Mouse (Mus musculus) limb, embryonic 11.5 days (tissue): Measurements from ENCODE around the gene Dpp6. TPM values are rescaled to one million over a fixed set of nuclear protein-coding genes. Genes with fewer than 3 reads are reported as not detected.
A peak's percentile ranks its signal among the peaks of the same experiment; 100 is the strongest.

ENCODE experiments used
- ATAC-seq: fragments of 200-750 bp; cut with Nextera tagmentation; 2 replicates; pipeline ENCODE4 v1.8.0; 2017; ENCODE audit warnings: low read depth; ENCODE audit not compliant: insufficient number of reproducible peaks, low FRiP score, low TSS enrichment
- DNase-seq: peaks from one replicate; pipeline ENCODE4 v3.0.0-alpha.2; 2015; ENCODE audit warnings: low spot score
- H3K27ac ChIP-seq: fragments of 300-500 bp; sonication (generic); replicated peaks from 2 replicates; pipeline ENCODE4 v1.5.1; 2014; ENCODE audit warnings: low read depth, mild to moderate bottlenecking, low read length
- H3K27me3 ChIP-seq: fragments of 300-500 bp; sonication (generic); 2 replicates; pipeline ENCODE4 v1.6.1; 2014; ENCODE audit warnings: mild to moderate bottlenecking, low read length, mixed read lengths; ENCODE audit not compliant: control insufficient read depth, insufficient read depth
- H3K36me3 ChIP-seq: fragments of 300-500 bp; sonication (generic); 2 replicates; pipeline ENCODE4 v1.6.1; 2014; ENCODE audit warnings: mild to moderate bottlenecking, low read length, moderate library complexity, mixed read lengths; ENCODE audit not compliant: control insufficient read depth, insufficient read depth
- H3K4me1 ChIP-seq: fragments of 300-500 bp; sonication (generic); 2 replicates; pipeline ENCODE4 v1.6.1; 2014; ENCODE audit warnings: low read length, mixed read lengths; ENCODE audit not compliant: control insufficient read depth, insufficient read depth
- H3K4me2 ChIP-seq: fragments of 300-500 bp; sonication (generic); 2 replicates; pipeline ENCODE4 v1.6.1; 2014; ENCODE audit warnings: low read depth, mild to moderate bottlenecking, moderate library complexity; ENCODE audit not compliant: severe bottlenecking
- H3K4me3 ChIP-seq: fragments of 300-500 bp; sonication (generic); 2 replicates; pipeline ENCODE4 v1.5.1; 2014; ENCODE audit warnings: low read depth, low read length
- H3K9ac ChIP-seq: fragments of 300-500 bp; sonication (generic); 2 replicates; pipeline ENCODE4 v1.6.1; 2014; ENCODE audit warnings: mild to moderate bottlenecking, low read length
- H3K9me3 ChIP-seq: fragments of 300-500 bp; sonication (generic); 2 replicates; pipeline ENCODE4 v1.6.1; 2016; ENCODE audit warnings: low read length; ENCODE audit not compliant: control insufficient read depth
- WGBS: fragments of 180-500 bp; shearing (Covaris S2); extraction: QIAGEN DNeasy Blood & Tissue Kit; methylation state at CpG from one replicate; pipeline ENCODE4 v1.1.7; 2014; 5-methylcytosine and 5-hydroxymethylcytosine counted together
- polyA plus RNA-seq: library from polyadenylated mRNA; unstranded; fragments of >200 nt; fragmentation: Nextera tagmentation; extraction: Ambion mirVana; gene quantifications from 2 replicates; pipeline ENCODE4 v1.2.1, GENCODE M21; 2014

The Dpp6 gene
- polyA plus RNA-seq, 1 experiment from 2014 or later: 0.80 TPM

DNA sequence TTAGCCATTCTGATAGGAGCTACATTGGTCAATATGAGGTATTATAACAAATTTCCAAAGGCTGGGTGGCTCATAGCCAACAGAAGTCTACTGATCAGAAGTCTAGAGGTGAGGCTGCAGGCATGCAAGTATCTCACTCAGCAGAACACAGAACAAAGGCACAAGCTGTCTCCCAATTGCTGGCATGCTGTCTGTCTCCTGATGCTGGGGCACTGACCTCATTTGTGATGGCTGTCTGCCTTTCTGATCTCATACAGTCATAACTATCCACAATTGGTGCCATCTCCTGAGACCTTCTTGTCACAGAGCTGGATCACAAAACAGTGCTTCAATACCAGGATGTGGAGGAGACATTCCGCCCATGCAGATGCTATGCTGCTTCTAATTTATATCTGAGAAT, 709.9 kb downstream of the Dpp6 start:
- Histone ChIP-seq H3K27me3 (no peaks in the 10 kb centered on the region), H3K9me3 (no peaks in the 10 kb centered on the region), H3K4me1 (no peaks in the 10 kb centered on the region), H3K27ac (no peak overlapping the region), H3K36me3 (no peaks in the 10 kb centered on the region), H3K4me3 (no peak overlapping the region), H3K9ac (no peak overlapping the region), H3K4me2 (no peak overlapping the region)
- DNase-seq (no peak), ATAC-seq (no peak)
- 87% methylated on average over 1 of the region's 1 CpGs for WGBS

DNA sequence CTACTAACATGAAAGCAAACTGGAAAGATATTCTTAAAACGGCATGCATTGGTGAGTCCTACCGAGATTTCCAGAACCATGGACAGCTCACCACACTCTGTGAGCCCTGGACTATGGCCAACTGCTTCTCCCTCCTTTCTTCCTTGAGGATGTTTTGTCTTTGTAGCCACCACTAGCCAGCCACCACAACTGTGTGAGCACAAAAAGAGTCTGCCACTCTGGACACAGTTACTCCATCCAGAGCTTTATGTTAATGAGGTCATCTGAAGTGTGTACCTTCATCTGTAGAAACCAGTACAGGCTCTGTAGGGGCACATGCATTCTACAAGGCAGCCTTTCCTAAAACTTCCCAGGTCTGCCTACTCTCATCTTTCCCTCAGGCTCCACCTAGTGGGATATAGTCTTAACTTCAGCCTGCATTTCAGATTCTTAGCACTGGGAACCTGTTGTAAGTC, 727.8 kb downstream of the Dpp6 start:
- Histone ChIP-seq H3K4me2 (no peak overlapping the region), H3K27ac (no peak overlapping the region), H3K9ac (no peak overlapping the region), H3K4me3 (no peak overlapping the region), H3K9me3 (no peaks in the 10 kb centered on the region), H3K36me3 (no peaks in the 10 kb centered on the region), H3K27me3 (no peaks in the 10 kb centered on the region), H3K4me1 (no peaks in the 10 kb centered on the region)
- 10% methylated on average over 2 of the region's 2 CpGs for WGBS
- no peak for ATAC-seq
- DNase-seq: peak; percentile 76

DNA sequence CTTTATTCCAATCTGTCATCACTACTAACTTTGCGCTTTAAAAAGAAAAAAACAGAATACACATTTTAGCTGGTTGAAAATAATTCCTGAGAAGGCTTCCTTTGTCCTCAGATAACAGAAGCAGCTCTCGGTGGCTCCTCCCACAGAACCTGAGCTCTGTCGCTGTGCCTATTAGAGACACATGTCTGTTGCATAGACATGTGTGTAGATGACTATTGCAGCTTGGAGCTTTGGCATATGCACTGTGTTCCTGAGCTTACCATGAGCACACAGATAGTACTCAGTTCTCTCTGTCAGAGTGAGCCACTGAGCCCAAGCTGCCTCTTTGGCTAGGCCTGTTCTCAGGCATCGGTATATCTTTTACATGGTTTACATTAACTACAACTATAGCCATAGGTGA, 732.3 kb downstream of the Dpp6 start:
- H3K4me2 ChIP-seq: no peak overlapping the region
- no peak overlapping the region for H3K27ac ChIP-seq
- H3K9me3 ChIP-seq: no peaks in the 10 kb centered on the region
- H3K4me1 ChIP-seq: no peaks in the 10 kb centered on the region
- no peaks in the 10 kb centered on the region for H3K36me3 ChIP-seq
- WGBS: 90% methylated on average over 4 of the region's 4 CpGs
- DNase-seq (no peak), ATAC-seq (no peak)
- H3K9ac ChIP-seq: no peak overlapping the region
- H3K27me3 ChIP-seq: no peaks in the 10 kb centered on the region
- H3K4me3 ChIP-seq: no peak overlapping the region

DNA sequence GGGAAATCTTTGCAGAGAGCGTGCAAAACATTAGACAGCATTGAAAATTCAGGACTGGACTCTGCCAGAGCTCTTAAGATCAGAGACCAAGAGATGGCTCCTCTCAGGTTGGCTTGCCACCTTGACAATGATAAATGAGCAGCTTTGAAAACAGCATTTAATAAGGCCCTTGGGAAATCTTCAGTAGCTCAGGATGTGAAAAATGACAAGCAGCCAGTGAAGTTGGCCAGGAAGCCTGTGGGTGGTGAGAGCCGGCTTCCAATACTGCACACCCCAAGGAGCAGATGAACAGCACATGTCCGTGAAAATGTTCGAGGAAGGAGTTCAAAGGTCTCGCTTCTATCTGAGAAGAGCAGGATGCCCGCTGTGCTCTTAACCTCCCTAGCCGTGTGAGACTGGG, 748.7 kb downstream of the Dpp6 start:
- no peaks in the 10 kb centered on the region for H3K4me1 ChIP-seq
- no peaks in the 10 kb centered on the region for H3K9me3 ChIP-seq
- 56% methylated on average over 7 of the region's 7 CpGs for WGBS
- ATAC-seq: no peak
- H3K9ac ChIP-seq: no peak overlapping the region
- H3K36me3 ChIP-seq: no peaks in the 10 kb centered on the region
- no peak overlapping the region for H3K27ac ChIP-seq
- no peak for DNase-seq
- no peak overlapping the region for H3K4me3 ChIP-seq
- H3K4me2 ChIP-seq: no peak overlapping the region
- H3K27me3 ChIP-seq: no peaks in the 10 kb centered on the region

DNA sequence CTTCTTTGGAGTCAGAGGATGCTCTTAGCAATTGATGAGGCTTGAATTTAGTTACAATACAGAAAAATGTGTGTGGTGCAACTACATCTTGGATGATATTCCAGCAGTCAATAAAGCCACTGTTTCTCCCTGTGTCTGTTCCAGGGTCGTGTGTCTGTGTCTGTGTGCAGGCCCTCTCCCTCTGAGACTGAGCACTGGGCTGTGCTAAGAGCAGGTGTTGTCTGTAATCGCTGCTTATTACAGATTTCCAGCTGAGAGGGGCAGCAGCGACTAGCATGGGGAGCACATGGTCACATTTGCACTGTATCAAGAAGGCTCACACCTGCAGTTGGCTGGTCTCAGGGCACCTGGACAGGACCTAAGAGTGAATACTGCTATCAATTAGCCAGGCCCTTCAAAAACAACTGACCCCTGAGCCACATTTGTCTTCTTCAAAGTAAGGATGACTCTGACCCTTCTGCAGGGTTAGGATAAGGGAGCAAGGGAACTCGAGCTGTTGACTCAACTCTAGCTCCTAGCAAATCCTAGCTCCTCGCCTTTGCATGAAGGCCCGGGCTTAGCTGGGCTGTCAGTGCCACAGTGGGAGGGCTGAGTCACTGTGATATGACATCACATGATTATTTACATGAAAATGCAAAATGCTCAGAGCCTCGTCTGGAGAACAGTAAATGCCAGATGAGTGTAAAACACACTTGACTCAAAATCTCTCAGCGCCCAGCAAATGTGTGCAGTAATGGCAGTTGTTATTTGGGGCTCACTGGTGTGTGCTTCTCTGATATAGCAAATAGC, 771.2 kb downstream of the Dpp6 start:
- DNase-seq (no peak), ATAC-seq (no peak)
- Histone ChIP-seq H3K4me2 (no peak overlapping the region), H3K27ac (no peak overlapping the region), H3K9me3 (no peaks in the 10 kb centered on the region), H3K4me3 (no peak overlapping the region), H3K9ac (no peak overlapping the region), H3K36me3 (no peaks in the 10 kb centered on the region), H3K4me1 (no peaks in the 10 kb centered on the region), H3K27me3 (no peaks in the 10 kb centered on the region)
- 66% methylated on average over 8 of the region's 8 CpGs for WGBS

DNA sequence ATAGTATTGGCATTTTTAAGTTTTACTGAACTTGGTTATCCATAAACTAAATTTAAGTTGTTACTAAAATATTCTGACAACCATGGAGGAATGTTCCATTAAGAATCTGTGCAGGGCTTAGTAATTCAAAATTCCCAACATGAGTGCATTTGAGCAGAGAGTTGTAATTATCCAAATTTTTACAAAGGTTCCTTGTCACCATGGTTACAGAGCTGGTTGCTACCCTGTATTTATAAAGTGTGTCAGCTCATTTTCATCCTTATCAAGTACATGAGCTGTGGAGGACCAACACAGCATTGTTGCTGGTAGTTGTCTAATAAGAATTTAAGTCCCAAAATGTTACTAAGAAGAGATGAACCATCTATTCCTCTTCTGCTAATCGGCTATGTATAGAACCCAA, 787.1 kb downstream of the Dpp6 start:
- no peaks in the 10 kb centered on the region for H3K36me3 ChIP-seq
- H3K4me3 ChIP-seq: no peak overlapping the region
- H3K27ac ChIP-seq: no peak overlapping the region
- no peak overlapping the region for H3K4me2 ChIP-seq
- no peaks in the 10 kb centered on the region for H3K27me3 ChIP-seq
- H3K4me1 ChIP-seq: no peaks in the 10 kb centered on the region
- no peak overlapping the region for H3K9ac ChIP-seq
- no peak for DNase-seq
- no peaks in the 10 kb centered on the region for H3K9me3 ChIP-seq
- no peak for ATAC-seq
- 88% methylated on average over 1 of the region's 1 CpGs for WGBS

DNA sequence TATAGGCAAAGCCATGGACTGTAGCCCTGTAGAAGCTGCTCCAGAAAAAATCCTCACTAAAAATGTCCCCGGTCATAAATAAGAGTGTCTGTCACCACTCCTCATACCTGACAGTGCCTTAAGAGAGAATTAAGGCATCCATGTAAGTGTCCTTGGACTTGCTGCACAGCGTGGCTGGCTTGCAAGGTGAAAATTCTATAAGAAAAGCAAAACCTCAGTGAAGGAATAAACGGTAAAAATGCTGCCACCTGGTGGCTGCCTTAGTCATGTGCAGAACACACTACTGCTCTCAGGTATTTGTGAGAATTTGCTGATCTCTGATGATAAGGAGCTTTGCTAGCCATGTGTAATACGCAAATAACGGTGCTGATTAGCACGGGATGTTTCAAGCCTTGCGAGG, 798.8 kb downstream of the Dpp6 start:
- no peak overlapping the region for H3K27ac ChIP-seq
- 37% methylated on average over 7 of the region's 7 CpGs for WGBS
- H3K4me2 ChIP-seq: no peak overlapping the region
- no peaks in the 10 kb centered on the region for H3K9me3 ChIP-seq
- no peaks in the 10 kb centered on the region for H3K27me3 ChIP-seq
- ATAC-seq (no peak), DNase-seq (peak; percentile 72)
- H3K4me3 ChIP-seq: no peak overlapping the region
- no peaks in the 10 kb centered on the region for H3K4me1 ChIP-seq
- no peaks in the 10 kb centered on the region for H3K36me3 ChIP-seq
- no peak overlapping the region for H3K9ac ChIP-seq

DNA sequence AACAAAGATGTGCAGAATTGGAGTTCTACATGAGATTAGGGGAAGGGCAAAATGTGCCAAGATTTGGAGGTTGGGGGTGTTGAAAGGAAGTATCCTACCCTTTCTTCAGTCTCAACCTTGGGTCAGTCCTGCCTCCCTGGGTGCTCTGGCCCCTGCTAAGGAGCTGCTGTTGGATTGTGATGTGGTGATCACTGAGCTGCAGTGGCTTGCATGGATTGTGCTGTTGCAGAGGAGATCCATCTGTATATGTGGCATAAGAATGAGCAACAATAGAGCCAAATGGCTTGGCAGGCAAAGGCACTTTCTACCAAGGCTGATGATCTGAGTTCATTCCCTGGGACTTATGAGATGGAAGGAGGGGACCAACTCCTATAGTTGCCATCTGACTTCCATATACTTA, 804.8 kb downstream of the Dpp6 start:
- H3K9ac ChIP-seq: no peak overlapping the region
- ATAC-seq: no peak

DNA sequence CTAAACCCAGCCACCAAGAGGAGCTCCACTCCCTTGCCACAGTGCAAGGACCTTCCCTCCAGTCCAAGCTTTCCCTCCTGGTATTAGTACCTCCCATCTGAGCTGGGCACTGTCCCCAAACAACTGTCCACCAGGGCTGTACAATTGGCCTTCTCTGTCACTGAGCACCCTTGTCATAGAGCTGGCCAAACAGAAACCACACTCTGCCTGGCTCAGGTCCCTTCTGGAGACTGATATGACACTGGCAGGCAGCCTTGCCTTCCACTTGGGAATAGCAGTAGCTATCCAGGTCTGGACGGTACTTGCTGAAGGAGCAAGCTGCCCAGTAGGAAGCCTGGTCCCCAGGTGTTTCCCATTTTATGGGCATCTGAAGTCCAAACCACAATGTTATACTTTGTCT, 806.9 kb downstream of the Dpp6 start:
- no peaks in the 10 kb centered on the region for H3K9me3 ChIP-seq
- WGBS: 57% methylated on average over 1 of the region's 1 CpGs
- no peak overlapping the region for H3K4me3 ChIP-seq
- H3K4me2 ChIP-seq: no peak overlapping the region
- no peak for DNase-seq
- no peaks in the 10 kb centered on the region for H3K27me3 ChIP-seq
- no peaks in the 10 kb centered on the region for H3K4me1 ChIP-seq
- H3K9ac ChIP-seq: no peak overlapping the region
- no peak overlapping the region for H3K27ac ChIP-seq
- ATAC-seq: no peak
- no peaks in the 10 kb centered on the region for H3K36me3 ChIP-seq

More for the DNA sequence above, 804.8 kb downstream of the Dpp6 start:
- Histone ChIP-seq H3K4me2 (no peak overlapping the region), H3K9me3 (no peaks in the 10 kb centered on the region), H3K27me3 (no peaks in the 10 kb centered on the region), H3K27ac (no peak overlapping the region), H3K36me3 (no peaks in the 10 kb centered on the region), H3K4me1 (no peaks in the 10 kb centered on the region), H3K4me3 (no peak overlapping the region)
- no peak for DNase-seq
